Mouse (Mus musculus): Measurements from ENCODE around the gene Cep72.
A peak's percentile ranks its signal among the peaks of the same experiment; 100 is the strongest.
"Not testable (repeated sequence)": the region's sequence is repeated elsewhere in the genome, so short reads cannot be mapped to it uniquely, and the experiment has no call there.

Cep72 gene

DNA sequence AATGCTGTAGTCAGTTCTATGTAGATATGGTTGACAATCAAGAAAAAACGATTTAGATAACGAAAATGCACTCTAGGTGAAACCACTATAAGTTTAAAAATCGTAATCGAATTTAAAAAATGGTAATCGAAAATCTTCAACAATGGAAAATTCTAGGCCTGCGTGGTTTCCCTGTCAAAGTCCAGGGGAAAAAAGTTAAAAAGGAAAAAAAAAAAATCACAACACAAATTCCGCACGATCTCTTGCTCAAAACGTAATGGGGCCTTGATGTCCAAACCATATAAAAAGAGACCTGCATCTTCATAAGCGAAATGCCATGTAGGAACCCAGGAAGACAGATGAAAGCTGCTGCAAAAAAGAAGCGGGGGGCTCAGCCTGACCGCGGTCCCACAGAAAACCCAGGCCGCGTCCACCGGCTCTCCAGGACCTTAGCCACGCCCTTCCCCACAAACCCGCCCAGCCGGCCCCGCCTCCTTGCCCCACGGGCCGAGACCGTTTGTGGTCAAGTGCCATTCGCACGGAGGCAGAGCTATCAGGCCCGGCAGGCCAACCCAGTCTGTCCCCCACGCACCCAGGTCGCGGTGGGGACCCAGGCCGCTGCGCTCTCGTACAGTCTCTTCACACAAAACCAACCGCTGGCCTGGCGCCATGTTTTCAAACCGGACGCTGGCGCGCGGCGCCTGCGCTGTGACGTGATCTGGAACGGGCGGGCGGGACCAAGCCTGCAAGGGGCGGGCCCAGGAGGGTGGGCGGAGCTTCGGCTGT lies at the start of gene Cep72:
TSS of gene Cep72 (minus strand) at position 687 of the 765 bp plus-strand sequence.
- DNase-seq (ENCODE audit: inconsistent age in 2 of 2, low spot score in 1 of 2): peak; percentile 92 to 99

DNA sequence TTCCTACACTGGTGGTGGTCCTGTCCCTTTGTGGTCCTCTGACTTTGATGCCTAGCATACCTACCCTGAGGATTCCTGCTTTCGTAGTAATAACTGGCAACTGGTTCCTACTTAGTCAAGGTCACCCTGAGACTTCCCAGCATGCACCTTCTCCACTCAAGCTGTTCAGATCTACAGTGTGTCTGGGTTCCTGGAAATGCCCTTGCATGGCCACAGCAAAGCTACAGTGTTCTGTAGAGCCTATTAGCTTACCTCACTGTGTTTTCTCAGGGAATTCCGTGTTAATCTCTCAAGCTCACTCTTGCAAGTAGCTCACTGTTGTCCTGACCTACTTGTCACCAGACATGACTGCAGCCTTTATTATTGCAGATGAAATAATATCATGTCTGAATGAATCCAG lies 45.3 kb upstream of the Cep72 start:
- no peak for DNase-seq (ENCODE audit: inconsistent age in 2 of 2, low spot score in 1 of 2)

DNA sequence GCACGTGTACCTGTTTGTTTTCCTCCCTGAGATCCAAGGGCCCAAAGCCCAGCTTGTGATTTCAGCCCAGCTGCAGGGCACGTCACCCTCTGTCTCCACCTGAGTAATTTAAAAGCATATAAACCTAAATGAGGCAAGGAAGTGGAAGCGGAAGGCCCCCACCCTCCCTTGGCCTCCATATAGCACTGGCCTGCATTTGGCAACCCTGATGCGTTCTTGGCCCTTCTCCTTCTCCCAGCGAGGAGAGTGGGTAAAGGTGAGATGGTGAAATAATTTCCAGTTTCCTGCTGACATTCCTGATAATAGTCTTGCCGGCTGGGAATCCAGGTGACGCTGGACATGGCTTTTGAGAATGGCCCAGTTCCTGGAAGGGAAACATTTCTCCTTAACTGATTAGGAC lies 42.3 kb upstream of the Cep72 start:
- DNase-seq (ENCODE audit: inconsistent age in 2 of 2, low spot score in 1 of 2): no peak

DNA sequence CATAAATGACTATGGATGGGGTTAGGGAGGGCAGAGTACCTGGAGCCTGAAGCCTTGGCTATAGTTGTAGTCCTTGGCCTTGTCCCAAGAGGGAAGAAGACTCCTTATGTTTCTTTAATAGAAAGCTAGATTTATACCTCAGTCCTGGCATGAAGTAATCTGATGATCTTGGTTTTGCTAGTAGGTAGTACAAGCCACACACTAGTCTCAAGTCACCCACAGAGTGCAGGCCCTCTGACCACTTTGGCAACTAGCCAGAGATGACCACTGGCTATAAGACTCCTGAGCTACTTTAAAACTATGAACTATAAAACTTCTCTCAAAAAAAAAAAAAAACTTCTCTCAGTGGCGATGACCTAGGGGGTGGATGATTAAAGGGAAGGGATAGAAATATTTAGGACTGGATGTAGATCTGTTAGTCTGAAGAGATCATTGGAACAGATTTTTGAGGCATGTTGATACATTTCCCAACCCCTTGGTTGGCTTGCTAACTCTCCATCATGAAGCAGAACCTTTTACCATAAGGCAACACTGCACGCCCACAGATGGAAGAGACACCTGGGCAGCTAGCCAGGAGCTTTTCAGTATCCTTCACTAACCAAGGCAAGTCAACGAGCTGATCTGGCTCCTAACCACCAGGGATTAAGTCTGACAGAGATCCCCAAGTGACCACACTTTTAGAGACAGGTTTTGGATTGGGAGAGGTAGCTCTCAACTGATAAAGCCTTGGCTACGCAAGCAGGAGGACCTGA lies 40.9 kb upstream of the Cep72 start:
- DNase-seq (ENCODE audit: inconsistent age in 2 of 2, low spot score in 1 of 2): no peak

DNA sequence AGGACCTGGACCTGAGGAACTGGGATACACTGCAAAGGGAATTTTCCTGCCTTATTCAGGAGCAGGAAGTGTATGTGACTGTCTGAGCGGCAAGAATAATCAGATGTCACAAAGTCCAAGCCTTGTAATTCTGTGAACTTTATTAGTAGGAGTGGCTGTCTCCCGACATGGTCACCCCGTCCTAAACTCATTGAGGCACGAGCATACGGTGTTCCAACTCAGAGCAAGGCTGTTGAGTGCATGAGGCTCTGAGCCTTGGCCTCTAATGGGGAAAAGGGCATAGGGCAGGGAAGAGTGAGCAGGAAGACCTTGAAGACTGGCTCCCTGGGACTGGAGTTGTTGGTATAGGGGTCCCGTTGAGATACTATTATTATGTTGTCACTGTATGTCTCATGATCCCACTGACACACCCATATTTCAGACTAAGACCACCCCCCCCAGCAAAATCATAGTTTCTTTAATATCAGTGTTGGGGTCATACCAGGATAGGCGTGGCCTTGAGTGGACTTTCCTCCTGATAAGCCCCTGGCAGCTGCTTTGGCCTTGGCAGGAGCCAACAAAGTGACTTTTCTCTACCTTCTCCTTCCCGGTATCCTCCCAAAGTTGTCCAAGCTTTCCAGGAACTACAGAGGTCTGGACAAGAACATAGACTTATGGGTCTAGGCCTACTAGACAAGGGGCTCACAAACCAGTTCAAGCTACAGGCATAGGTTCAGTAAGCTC lies 40.2 kb upstream of the Cep72 start:
- peak in 1 of 2 experiments; percentile 33 for DNase-seq (ENCODE audit: inconsistent age in 2 of 2, low spot score in 1 of 2)

DNA sequence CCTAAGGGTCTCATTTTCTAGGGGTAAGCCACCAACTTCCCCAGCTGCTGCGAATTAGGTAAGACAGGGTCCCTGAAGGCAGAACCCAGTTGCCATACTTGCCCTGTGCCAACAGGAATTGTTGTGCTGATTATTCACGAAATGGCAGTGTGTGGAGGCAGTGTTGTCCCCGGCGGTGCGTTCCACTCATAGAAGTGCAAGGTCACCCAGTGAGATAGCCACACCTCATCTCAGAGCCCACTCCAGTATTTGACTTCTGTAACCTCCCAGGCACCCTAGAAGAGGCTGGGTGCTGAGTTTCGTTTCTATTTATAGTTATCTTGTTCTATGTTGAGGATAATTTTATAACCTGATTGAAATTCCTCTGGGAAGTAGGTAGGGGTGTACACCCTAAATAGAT lies 36.8 kb upstream of the Cep72 start:
- no peak for DNase-seq (ENCODE audit: inconsistent age in 2 of 2, low spot score in 1 of 2)

DNA sequence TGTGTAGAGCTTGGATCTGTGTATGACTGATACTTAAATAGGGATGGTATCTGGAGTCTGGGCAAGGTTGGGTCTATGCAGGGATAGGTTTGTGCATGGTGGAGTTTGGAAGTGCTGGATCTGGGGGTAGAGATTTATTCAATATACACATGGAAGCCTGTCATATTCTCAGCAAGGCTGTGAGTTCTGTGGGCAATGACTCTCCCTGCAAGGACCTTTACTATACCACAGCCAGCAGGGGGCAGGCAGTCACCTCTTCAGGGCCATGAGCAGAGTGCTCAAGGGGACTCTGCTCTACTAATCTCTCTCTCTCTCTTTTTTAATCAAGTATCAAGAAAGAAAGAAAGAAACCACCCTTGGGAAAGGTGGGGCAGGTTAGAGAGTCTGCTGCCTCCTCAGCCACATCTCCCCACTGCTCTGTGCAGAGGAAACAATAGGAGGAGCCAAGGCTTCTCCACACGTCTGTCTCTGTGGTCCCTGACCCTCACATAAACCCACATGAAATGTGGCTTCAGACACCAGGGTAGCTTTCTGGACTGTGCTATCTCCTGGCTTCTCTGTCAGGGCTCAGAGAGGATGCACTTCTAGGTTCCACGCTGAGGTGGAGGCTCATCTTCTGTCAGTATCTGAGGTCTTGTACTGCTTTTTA lies 34.7 kb upstream of the Cep72 start:
- peak; percentile 70 to 84 for DNase-seq (ENCODE audit: inconsistent age in 2 of 2, low spot score in 1 of 2)

DNA sequence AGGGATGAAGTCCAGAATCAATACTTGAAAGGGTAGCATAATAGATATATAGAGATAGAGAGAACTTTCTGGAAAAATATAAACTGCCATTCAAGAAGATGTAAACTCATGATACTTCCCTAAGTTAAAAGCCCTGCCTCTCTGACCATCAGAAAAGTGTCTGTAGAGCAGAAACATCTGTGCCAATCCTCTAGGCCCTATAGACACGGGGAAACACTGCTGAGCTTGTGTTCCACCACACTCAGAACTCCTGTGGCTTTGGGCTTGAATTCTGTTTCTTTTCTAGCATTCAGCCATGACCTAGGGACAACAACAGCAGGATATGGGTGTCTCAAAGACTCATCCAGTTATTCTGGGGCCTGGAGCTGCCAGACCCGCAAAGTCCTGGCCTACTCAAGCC lies 33.8 kb upstream of the Cep72 start:
- no peak for DNase-seq (ENCODE audit: inconsistent age in 2 of 2, low spot score in 1 of 2)

DNA sequence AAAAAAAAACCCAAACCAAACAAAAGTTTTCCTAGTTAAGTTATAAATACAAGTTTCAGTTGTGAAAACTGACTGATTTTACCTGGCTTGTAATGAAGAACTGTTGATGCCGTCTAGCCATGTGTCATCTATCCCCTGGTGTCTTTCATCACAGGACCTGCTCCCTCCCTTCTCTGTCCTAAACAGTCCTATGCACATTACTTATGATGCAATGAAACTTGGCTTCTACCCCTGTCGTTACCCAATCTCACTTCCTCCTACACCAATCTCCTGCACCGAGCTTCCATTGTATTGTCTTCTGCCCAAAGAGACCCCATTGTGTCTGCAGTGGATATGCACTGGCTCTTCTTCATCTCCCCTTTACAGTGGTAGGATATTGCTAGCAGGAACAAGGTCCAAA lies 28.2 kb upstream of the Cep72 start:
- DNase-seq (ENCODE audit: inconsistent age in 2 of 2, low spot score in 1 of 2): no peak

DNA sequence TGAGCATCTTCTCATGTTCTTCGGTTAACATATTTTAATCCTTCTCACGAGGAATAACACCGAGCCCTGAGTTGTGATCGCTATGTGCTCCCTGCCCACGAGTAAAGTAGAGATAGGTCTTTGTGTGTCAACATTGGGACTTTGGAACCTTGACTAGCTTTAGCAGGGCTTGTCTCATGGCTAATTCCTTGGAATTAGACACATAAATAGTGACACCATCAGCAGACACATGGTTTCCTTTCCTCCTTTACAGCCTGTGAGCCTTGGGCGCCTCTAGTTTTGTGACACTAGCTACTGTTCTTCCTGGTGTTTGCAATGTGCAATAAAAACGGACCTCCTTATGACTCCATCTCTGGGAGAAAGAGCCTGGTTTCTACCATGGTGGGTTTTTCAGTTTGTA lies 11.3 kb upstream of the Cep72 start:
- no peak for DNase-seq (ENCODE audit: inconsistent age in 2 of 2, low spot score in 1 of 2)

DNA sequence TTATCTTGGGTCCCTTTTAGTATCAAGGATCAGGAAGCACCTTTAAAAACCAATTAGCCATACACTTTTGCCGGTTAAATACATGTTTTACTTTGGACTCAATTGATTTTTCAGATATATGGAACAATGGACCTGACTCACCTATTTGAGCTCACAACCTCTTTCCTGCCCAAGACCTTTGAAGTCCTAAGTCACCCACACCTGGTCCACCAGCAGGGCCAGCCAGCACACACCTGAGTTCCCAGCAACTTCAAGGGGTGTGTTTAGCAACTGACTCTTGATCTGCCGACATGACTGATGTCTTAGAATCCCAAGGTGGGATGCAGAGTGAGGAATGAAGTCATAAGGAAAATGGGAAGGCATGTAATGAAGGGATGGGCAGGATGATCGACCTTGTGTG lies 9.6 kb upstream of the Cep72 start:
- no peak for DNase-seq (ENCODE audit: inconsistent age in 2 of 2, low spot score in 1 of 2)

DNA sequence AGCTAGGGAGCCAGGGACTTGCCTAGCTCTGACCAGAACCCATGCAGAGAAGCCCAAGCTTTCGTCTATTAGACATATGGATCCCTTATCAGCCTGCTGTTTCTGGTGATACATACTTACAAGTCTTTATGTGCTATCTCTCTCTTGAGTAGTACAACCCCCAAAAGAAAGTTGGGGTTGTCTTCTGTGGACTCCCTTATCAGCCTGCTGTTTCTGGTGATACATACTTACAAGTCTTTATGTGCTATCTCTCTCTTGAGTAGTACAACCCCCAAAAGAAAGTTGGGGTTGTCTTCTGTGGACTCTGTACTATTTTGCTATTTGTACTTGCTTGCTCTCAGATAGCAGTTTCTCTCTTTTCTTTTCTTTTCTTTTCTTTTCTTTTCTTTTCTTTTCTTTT lies 9.1 kb upstream of the Cep72 start:
- not testable (repeated sequence) for DNase-seq (ENCODE audit: inconsistent age in 2 of 2, low spot score in 1 of 2)

DNA sequence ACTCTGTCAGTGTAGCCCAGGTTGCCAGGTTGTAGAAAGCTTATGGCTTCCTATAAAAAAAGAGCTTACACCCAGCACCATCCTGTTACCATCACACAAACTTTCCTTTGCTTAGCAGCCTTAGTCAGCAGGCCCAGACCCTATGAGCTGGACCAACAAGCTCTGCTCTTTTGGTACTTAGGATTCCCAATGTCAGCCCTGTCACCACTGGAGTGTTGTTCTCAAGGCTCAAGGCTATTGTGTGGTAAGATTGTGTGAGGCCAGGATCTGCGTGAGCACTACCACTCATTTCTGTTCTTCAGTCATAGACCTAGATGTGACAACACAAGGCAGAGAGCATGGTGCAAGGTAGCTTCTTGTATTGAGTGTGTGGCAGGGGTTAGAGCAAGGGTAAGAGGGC lies 4.5 kb upstream of the Cep72 start:
- DNase-seq (ENCODE audit: inconsistent age in 2 of 2, low spot score in 1 of 2): peak; percentile 41 to 67

DNA sequence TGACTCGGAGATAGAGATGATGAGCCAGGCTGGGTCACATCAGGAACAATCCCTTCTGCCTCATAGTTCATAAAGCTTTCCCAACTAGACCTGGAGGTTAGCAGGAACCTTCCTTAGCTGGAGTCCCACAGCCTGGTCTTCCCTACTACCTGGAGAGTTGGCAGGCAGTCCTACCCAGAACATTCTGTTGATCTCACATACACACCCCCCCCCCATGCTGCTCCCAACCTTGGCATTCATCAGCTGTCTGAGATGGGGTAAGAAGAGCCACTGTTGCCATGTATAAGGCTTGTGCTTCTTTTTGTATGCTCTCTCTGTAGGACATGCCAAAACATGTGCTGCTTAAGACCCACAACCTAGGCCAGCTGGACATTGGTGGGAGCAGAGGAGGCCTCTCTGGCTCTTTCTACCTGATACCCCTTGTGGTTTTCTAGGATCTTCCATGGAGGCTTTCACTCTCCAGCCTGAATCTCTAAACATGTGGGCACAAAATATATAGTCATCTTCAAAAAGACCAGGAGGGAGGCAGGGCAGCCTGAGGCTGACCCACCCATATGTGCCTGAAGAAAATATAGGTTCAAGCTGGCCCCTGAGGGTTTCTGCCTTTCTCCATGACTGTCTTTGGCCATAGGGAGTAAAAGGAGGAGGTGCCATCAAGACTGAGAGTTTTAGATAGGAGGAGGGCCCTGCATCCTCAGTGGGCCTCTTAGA lies 1.4 kb upstream of the Cep72 start:
- DNase-seq (ENCODE audit: inconsistent age in 2 of 2, low spot score in 1 of 2): peak in 1 of 2 experiments; percentile 48

DNA sequence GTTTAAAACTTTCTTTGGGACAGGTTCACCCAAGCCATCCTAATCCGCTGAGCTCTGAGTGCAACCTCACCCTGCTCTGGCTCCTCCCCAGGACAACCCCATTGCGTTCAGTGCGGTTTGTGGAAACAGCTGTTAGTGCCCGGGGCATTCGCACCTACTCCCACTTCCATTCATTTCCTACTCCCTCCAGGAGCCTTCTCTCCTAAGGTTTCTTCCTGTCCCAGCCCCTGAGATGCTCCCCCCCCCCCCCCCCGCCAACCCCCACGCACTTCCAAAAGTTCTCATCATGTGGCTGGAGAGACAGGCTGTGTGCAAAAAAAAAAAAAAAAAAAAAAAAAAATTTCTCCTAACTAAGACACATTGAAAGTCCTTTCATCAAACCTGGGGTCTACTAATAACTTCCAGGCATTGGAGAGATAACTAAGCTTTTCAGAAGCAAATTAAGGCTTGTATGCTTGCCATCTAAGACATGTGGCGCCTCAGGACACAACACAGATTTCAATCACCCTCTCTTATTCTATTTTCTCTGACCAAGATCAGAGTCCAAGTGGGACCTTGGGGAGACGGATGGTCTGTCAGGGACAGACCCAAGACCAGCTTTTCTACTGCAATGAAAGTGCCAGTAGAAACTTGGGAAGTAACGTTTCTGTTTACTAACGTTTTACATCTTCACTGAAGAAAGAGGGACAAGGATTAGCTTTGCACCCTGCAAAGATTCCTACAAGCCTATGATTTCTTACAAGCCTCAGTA lies 454 bp upstream of the Cep72 start:
- DNase-seq (ENCODE audit: inconsistent age in 2 of 2, low spot score in 1 of 2): peak in 1 of 2 experiments; percentile 54

DNA sequence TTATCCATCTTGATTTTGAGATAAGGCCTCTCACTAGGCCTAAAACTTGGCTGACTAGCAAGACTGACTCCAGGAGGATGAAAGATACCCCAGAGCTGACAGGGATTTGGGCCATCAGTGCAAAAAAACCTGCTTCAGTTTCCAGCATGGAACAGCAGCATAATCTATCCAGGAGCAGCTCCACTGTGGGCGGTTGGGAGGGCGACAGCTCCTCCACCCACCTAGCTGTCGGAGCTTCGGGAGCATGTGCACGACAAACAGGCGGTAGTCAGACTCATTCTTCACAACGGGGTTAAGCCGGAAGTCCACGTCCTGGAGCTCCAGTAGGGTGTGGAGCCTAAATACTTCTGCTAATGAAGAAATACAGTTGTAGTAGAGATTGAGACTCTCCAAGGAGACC lies 4.0 kb downstream of the Cep72 start:
- no peak for DNase-seq (ENCODE audit: inconsistent age in 2 of 2, low spot score in 1 of 2)

DNA sequence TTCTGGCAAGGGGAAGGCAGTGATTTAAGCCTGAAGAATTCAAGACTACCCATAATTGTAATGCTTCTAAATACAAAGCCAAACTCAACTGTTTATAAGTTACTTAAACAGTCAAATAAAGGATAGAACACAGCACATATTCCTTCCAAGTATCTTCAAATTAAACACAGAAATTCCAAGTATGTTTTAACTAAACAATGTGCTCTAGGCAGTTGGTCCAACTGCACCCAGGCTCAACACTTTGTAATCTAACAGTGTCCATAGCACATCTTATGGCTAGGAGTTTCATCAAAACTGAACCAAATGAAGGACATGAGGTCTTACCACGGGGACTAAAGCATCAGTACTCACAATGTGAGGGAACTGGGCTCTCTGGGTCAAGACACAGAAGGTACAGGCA lies 5.9 kb downstream of the Cep72 start:
- DNase-seq (ENCODE audit: inconsistent age in 2 of 2, low spot score in 1 of 2): no peak

DNA sequence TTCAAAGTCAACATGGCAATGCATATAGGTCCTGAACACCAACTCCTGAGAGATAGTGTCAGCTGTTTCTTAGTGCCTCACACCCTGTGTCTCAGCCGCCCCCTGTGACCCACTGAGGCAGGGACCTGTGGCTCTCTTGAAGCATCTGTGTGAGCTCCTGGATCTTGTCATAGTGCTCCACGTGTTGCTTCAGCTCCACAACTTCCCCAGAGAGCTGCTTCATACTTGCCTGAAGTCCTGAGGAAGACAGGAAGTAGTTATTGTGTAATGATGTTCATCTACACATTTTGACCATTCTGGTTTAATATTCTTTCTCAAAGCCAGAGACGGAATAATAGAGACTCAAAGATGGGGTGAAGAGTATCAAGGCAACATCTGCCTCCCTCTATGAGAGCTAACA lies 22.2 kb downstream of the Cep72 start:
- no peak for DNase-seq (ENCODE audit: inconsistent age in 2 of 2, low spot score in 1 of 2)

DNA sequence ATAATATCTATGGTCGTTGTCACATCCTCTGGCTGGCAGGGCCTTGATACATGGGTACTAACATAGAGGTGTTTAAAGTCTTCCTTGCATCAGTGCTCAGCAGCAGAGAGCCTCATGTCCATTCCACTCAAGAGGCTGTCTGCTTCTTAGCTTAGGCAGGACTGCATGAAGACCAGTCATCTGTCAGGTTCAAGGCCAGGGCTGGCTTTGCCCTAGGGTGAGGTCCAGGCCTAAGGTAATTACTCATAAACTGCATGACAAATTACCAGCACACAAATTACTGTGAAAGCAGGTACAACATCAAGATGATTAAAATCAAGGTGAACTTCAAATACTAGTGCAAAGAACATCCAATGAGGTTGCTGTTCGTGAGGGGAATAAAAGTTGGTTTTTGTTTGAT lies 26.3 kb downstream of the Cep72 start:
- peak; percentile 81 to 88 for DNase-seq (ENCODE audit: inconsistent age in 2 of 2, low spot score in 1 of 2)

DNA sequence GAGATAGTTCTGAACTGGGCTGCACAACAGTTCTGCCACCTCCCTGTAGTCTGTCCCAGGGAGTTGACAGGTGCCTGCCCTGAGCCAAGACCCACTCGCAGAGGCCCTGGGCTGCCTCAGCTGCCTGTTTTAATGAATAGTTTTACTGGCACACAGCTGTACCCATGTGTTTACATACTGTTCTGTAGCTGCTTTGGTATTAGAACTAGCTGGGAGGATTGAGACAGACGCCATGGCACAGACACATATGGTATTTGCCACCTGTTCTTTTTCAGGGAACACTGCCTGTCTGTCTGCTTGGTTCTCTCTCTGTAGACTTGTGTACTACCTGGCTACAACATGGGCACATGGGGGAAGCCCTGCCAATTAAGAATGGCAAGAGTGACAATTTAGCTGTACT lies 27.3 kb downstream of the Cep72 start:
- DNase-seq (ENCODE audit: inconsistent age in 2 of 2, low spot score in 1 of 2): no peak
